Mouse (Mus musculus): ENCODE measurements at regions not wholly inside any gene's neighbourhood (a gene's known extent, or its start where the extent isn't known, plus 50 kb on each side); places are given as distances from the start of the nearest gene placed in this dataset.

- no peak for TF ChIP-seq CTCF (IDR thresholded peaks at IDR 0.05; ENCODE audit: insufficient read depth, low read length)
- no peak for TF ChIP-seq POLR2A (IDR thresholded peaks at IDR 0.05; ENCODE audit: borderline replicate concordance, extremely low read depth, low read depth, low read length)
Measured at GRCm38 (mm10) chr15:59807723-59808122, 208.7 kb downstream of the 4933412E24Rik start.

All from lung, adult 2 months (tissue).